Mouse (Mus musculus): ENCODE measurements around the gene Clcn5.
A peak's percentile ranks its signal among the peaks of the same experiment; 100 is the strongest.

Clcn5 gene

GRCm38 (mm10) chrX:7190816-7191215 is 128.3 kb downstream of the Clcn5 start:
- DNase-seq, result no peak

GRCm38 (mm10) chrX:7188311-7188807 is 130.8 kb downstream of the Clcn5 start:
- DNase-seq, result peak; percentile 58

GRCm38 (mm10) chrX:7187455-7188310 is 131.5 kb downstream of the Clcn5 start:
- DNase-seq, result peak; percentile 6

GRCm38 (mm10) chrX:7170156-7170555 is 149.0 kb downstream of the Clcn5 start:
- no peak for DNase-seq

- no peak for DNase-seq
Observed at GRCm38 (mm10) chrX:7168799-7169198, 150.4 kb downstream of the Clcn5 start.

- DNase-seq, result no peak
Observed at GRCm38 (mm10) chrX:7157976-7158375, 161.2 kb downstream of the Clcn5 start.

GRCm38 (mm10) chrX:7156026-7156732 is 163.0 kb downstream of the Clcn5 start:
- DNase-seq, result no peak

GRCm38 (mm10) chrX:7150129-7150528 is 169.0 kb downstream of the Clcn5 start:
- DNase-seq, result no peak

- no peak for DNase-seq
Observed at GRCm38 (mm10) chrX:7146156-7146555, 173.0 kb downstream of the Clcn5 start.

- DNase-seq, result no peak
Observed at GRCm38 (mm10) chrX:7121618-7122280, 197.4 kb downstream of the Clcn5 start.

GRCm38 (mm10) chrX:7114885-7115284 is 204.3 kb downstream of the Clcn5 start:
- DNase-seq, result no peak
